Mouse (Mus musculus) splenic B cell, adult 2 months (primary cell): Measurements from ENCODE around the gene Olfr110.
"Not testable (repeated sequence)": the region's sequence is repeated elsewhere in the genome, so short reads cannot be mapped to it uniquely, and the experiment has no call there.

Experiments used
- DNase-seq: peaks from one replicate; pipeline ENCODE4 v3.0.0-alpha.2; 2011; ENCODE audit warnings: low read depth, low spot score
- H3K27me3 ChIP-seq: 2 replicates; pipeline ENCODE4 v1.6.1; 2012; ENCODE audit warnings: mild to moderate bottlenecking, low read length, moderate library complexity, mixed read lengths; ENCODE audit not compliant: control insufficient read depth, poor library complexity, insufficient read depth, severe bottlenecking
- H3K36me3 ChIP-seq: 2 replicates; pipeline ENCODE4 v1.6.1; 2012; ENCODE audit warnings: mild to moderate bottlenecking, low read length, moderate library complexity, mixed read lengths; ENCODE audit not compliant: control insufficient read depth, poor library complexity, insufficient read depth, severe bottlenecking

The Olfr110 gene

DNA sequence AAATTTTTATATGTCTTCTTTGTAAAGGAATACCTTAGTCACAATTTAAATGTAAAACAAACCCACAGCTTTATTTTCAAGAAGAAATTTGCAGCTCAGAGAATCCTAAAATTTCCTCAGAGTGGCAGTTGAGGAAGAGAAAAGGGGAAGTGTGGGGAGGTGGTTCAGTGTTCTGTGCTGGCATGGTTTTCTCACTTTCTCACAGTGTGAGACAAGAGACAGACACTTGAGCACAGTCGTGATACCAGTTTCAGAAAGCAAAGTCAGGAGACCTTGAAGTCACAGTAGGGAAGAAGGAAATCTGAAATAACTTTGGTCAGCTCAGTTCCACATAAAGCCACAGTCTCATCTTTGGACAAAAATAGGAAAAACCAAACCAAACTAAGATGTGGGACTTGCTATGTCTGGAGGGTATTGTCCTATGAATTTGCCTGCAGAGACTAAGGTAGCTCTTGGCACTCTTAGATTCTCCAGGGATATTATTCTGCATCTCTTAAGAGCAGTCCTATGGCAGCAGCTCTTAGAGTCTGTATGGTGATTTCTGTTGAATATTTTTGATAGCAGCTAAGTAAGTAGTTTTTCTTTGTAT lies at the start of gene Olfr110:
Gene Olfr110 (plus strand): TSS at position 539 of the 589 bp plus-strand sequence.
- DNase-seq = no peak
- no peaks in the 10 kb centered on the region for H3K27me3 ChIP-seq
- H3K36me3 ChIP-seq = no peaks in the 10 kb centered on the region

- no peaks in the 10 kb centered on the region for H3K27me3 ChIP-seq
Observed at GRCm38 (mm10) chr17:37445180-37445579, 47.1 kb upstream of the Olfr110 start, which contains the start of gene Olfr108. Gene Olfr108 (plus strand): TSS chr17:37445480.

GRCm38 (mm10) chr17:37458616-37459015 lies 33.7 kb upstream of the Olfr110 start, which contains the start of gene Olfr109:
Gene Olfr109 (plus strand): TSS chr17:37458916.
- Histone ChIP-seq H3K36me3 (no peaks in the 10 kb centered on the region), H3K27me3 (no peaks in the 10 kb centered on the region)
- no peak for DNase-seq

More at GRCm38 (mm10) chr17:37445180-37445579, 47.1 kb upstream of the Olfr110 start, which contains the start of gene Olfr108:
- DNase-seq = no peak
- no peaks in the 10 kb centered on the region for H3K36me3 ChIP-seq

DNA sequence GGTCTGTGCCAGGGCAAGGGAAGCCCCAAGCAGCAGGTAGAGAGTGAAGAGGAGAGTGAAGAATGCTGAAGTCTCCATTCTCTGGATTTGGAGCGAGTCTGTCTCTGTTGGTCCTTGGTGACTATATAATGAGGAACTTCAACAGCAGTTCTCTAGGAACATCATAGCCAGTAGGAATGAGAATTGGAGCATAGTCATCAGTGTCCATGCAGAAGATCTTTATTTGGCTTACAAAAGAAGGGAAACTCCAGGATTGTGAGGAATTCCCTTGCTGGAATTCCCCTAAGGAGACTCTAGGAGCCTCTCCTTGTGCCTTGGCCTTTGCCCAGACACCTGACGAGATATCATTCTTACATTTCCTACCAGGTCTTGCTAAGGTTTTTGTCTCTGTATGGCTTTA lies 8.8 kb upstream of the Olfr110 start, which contains the start of gene H2-M2:
Gene H2-M2 (minus strand): TSS at position 101 of the 400 bp plus-strand sequence.
- DNase-seq = no peak
- Histone ChIP-seq H3K36me3 (no peaks in the 10 kb centered on the region), H3K27me3 (no peaks in the 10 kb centered on the region)

DNA sequence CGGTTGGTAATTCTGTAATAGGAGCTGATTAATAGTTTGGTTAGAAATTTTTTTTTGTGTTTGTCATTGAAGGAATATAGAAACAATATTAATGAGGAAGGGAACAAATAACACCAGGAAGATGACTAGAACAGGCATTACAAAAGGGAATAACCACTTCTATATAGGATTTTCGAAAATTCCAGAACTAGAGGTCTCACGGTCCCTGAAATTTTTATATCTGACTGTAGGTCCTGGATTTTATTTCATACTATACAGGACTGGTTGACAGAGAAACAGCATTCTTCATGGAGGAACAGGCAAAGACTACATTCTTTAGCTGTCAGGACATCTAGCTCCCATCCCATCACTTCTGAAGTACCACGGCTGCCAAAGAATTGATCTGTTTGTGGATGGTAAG lies 15.5 kb downstream of the Olfr110 start, which contains the start of gene Olfr111:
Gene Olfr111 (plus strand): TSS at position 301 of the 400 bp plus-strand sequence.
- H3K36me3 ChIP-seq = no peaks in the 10 kb centered on the region
- H3K27me3 ChIP-seq = no peaks in the 10 kb centered on the region
- DNase-seq = no peak

DNA sequence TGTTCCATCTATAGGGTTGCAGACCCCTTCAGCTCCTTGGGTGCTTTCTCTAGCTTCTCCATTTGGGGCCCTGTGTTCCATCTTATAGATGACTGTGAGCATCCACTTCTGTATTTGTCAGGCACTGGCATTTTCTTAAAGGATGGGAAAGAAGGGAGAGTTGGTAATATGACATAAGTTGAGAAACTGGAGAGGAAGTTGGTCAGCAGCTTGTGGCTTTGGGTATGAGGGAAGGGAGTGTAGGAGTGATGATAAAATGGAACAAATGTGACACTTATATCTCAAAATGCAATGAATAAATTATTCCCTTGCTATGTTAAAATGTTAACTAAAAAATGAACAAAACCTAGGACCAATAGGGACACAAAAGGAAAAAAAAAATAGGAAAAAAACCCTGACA lies 32.3 kb downstream of the Olfr110 start:
- H3K36me3 ChIP-seq, DNase-seq, H3K27me3 ChIP-seq: not testable (repeated sequence)

GRCm38 (mm10) chr17:37525427-37525826 lies 33.2 kb downstream of the Olfr110 start:
- H3K27me3 ChIP-seq, H3K36me3 ChIP-seq, DNase-seq: not testable (repeated sequence)

GRCm38 (mm10) chr17:37535173-37535572 lies 42.9 kb downstream of the Olfr110 start:
- Histone ChIP-seq H3K27me3 (no peaks in the 10 kb centered on the region), H3K36me3 (no peaks in the 10 kb centered on the region)
- DNase-seq = no peak

GRCm38 (mm10) chr17:37538416-37538815 lies 46.1 kb downstream of the Olfr110 start:
- not testable (repeated sequence) for H3K27me3 ChIP-seq, DNase-seq, H3K36me3 ChIP-seq

DNA sequence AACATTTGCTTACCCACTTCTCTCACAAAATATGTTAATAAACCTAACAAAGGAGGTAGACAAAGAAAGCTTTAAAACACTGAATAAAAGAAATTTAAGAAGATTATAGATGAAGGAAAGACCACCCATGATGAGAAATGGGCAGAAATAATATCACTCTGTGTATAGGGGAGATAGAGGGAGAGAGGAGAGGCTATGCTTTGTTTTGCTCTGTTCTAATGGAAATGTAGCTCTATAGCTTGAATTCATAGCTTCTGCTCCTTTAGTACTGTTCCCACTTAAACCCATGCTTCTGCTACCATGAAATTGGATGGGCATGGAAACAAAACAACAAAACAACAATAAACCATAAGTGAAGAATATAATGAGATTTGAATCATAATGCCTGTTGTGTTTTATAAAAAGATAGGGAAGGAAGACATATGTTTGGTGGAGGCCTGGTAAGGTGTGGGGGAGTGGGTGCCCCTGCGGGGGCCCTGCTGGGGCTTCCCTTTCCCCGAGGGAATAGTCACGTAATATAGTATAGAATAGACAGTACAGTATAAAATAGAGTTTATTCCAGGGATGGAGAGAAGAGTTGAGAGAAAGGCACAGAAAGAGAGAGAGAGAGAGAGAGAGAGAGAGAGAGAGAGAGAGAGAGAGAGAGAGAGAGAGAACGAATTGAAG lies 49.3 kb downstream of the Olfr110 start:
- H3K36me3 ChIP-seq = no peaks in the 10 kb centered on the region
- H3K27me3 ChIP-seq = no peaks in the 10 kb centered on the region
- DNase-seq = no peak

DNA sequence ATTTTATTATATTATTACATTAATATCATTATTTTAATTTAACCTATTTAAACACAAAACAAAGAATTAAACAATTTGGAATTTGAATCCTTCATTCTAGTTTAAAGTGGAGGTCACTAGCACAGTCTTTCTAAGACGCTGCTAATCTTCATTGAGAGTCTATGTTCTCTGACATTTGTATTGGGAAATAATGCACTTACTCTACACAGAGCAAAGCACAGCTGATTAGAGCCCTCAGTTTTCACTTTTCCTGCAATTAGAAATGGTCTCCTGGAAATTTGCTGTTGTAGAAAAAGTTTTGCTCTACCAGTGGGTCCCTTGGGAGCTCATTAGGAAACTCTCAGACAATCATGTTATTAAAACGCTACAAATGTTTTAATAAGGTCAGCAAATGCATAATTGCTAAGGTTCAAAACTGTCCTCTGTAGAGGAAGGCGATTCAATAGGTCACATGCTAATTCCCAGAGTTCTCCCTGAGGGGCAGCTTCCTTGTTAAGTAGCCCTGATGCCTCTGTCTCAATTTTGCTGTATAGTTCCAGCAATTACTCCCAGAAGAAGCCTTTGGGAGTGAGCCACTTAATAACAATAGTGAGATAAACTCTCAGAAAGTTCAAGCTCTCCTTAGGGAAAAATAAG lies 51.6 kb downstream of the Olfr110 start:
- Histone ChIP-seq H3K36me3 (no peaks in the 10 kb centered on the region), H3K27me3 (no peaks in the 10 kb centered on the region)
- DNase-seq = no peak
